Mouse (Mus musculus): ENCODE measurements around the gene Vwa8.

Gene Vwa8

GRCm38 (mm10) chr14:79226056-79226455 is 377.2 kb downstream of the Vwa8 start:
- DNase-seq (ENCODE audit: low spot score in 2 of 2), result no peak

DNA sequence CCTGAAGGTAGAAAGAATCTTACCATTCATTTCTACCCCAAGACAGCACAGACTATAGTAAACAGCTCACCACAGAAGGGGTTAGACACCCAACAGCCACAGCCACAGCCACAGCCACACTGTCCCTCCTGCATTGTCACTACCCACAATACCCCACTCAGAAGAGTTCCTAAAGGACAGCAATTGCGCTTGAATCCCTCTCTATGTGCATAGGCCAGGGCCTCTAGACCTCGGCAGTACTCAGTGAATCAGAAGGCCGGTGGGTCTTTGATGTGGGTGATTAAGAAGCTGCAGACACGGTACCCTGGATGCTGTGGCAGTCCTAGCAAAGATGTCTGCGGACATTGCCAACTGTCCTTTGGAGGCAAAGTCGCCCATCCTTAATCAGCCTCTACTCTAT is 377.9 kb downstream of the Vwa8 start:
- no peak for DNase-seq (ENCODE audit: low spot score in 2 of 2)

DNA sequence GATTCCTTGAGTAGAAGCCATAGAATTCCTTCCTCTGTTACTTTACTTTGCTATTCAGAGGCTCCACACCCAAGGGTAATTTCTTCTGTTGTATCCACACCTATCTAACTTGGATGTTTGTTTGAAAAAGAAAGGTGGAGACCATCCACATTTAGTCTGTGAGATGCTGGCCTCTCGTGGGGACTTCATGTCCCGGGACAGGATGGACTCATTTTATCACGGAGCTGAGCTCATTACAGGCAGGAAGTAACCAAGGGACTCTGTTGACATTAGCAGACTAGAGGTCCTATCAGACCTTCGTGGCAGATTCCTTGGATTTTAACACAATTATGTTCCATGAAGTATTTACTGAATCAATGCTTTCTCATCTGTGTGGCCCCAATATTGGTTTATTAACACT is 379.1 kb downstream of the Vwa8 start:
- no peak for DNase-seq (ENCODE audit: low spot score in 2 of 2)

GRCm38 (mm10) chr14:79231677-79232076 is 382.8 kb downstream of the Vwa8 start:
- DNase-seq (ENCODE audit: low spot score in 2 of 2), result no peak

- DNase-seq (ENCODE audit: low spot score in 2 of 2), result no peak
These were observed 384.8 kb downstream of the Vwa8 start for GRCm38 (mm10) chr14:79233697-79234096.

GRCm38 (mm10) chr14:79234513-79234912 is 385.7 kb downstream of the Vwa8 start:
- no peak for DNase-seq (ENCODE audit: low spot score in 2 of 2)

- DNase-seq (ENCODE audit: low spot score in 2 of 2), result no peak
These were observed 386.3 kb downstream of the Vwa8 start for GRCm38 (mm10) chr14:79235157-79235556.

- no peak for DNase-seq (ENCODE audit: low spot score in 2 of 2)
These were observed 387.4 kb downstream of the Vwa8 start for GRCm38 (mm10) chr14:79236261-79236660.

DNA sequence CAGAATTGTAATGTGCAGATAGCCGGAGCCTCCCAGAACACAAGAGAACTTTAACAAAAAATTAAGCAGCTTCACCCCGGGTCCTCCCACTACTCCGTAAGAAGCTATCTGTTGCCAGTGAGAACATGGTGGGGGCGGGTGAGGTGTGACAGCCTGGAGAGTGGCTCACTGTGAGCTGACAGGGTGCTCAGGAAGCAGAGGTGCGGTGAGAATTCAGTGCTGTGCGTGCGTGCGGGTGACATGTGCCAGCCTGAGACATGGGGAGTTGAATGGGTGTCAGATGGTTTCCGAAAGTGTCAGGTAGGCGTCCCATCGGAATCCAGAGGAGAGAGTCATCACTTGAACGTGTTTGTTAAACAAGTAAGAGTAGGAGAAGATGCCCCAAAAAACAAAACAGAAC is 390.6 kb downstream of the Vwa8 start:
- DNase-seq (ENCODE audit: low spot score in 2 of 2), result peak; percentile 41 to 72

GRCm38 (mm10) chr14:79241057-79241570 is 392.3 kb downstream of the Vwa8 start:
- DNase-seq (ENCODE audit: low spot score in 2 of 2), result no peak

DNA sequence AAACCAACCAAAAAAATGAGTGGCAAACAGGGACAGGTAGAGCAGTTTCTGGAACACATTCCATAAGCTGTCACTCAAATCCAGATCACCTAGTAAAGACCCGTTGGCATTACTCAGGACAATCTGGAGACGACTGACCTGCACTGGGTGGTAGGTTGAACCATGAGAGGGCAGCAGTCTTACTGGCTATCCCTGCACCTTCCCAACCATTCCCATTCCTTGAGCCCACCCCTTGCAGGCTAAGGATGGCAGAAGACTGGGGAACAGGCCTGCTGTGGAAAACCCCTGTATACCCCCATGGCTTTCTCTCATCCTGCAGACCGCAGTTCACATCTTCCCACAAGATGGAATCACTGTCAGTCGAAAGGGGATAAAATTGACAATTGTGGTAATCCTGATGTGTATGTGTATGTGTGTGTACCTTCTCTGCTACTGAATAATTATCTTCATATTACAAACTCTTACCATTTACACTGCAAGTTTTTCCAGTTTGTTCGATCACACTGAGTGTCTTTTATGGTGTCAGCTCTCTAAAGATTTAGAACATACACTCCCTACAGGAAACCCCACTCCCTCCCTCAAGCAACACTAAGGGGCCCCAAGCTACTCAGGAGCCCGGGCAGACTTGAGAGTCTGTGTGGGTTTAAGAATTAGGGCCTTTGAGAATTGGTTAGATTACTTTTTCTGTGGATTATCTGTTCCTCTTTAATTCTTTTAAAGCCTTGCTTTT is 393.0 kb downstream of the Vwa8 start:
- DNase-seq (ENCODE audit: low spot score in 2 of 2), result no peak

DNA sequence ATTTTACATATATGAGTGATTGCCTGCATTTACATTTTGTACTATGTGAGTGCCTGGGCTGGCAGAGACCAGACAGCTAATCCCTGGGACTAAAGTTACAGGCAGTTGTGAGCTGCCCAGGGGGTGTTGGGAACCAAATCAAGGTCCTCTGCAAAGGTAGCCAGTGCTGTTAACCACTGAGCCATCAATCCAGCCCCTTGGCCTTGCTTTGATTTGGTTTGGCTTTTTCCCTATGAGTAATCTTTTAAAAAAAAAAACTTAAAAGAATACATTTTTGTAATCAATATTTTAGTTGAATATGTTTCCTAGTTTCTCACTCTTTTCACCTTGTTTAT is 393.5 kb downstream of the Vwa8 start:
- DNase-seq (ENCODE audit: low spot score in 2 of 2), result no peak

GRCm38 (mm10) chr14:79243038-79243883 is 394.4 kb downstream of the Vwa8 start:
- no peak for DNase-seq (ENCODE audit: low spot score in 2 of 2)

DNA sequence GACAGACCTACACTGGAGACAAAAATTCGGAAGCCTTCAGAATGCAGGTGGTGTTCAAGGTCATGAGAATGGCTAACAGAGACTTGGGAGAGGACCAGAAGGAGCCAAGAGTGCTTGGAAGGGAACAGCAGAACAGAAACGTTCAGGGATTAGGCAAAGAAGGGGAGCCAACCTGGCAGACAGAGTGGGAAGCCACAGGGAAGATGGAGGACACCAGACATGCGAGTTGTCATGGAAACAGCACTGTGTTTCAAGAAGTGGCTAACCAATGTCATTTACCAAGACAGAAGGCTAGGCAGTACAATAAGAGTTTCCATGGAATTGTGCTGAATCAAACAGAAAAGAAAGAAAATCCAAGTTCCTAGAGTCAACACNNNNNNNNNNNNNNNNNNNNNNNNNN is 395.7 kb downstream of the Vwa8 start:
- DNase-seq (ENCODE audit: low spot score in 2 of 2), result no peak

DNA sequence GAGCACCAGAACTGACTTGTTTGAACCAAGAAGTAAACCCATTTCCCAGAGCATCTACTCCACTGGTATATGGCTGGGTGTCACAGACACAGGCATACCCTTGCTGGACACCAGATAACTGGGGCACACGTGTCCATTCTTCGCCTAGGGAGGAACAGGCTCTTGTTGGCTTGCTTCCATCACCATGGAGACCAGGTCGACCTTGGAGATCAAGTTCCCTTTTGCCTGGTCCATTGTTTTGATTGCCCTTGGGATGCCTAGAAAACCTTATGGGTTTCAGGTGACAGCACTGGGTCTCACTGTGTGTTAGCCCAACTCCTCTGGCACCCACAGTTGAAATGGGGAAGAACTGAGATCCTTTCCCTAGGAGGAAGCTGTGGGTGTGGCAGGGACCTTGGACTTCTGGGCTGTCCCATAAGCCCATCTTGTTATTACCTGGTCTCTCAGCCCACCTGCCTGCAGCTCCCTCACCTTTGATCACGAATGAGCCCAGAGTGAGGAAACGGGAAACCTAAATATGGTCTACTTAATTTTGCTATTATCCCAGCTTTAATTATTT is 403.0 kb downstream of the Vwa8 start:
- DNase-seq (ENCODE audit: low spot score in 2 of 2), result no peak
